Mouse (Mus musculus): ENCODE measurements around the gene Fam102b. TPM values are rescaled to one million over a fixed set of nuclear protein-coding genes. Genes with fewer than 3 reads are reported as not detected.

Gene Fam102b
- polyA plus RNA-seq, 1 experiment: 2.5 TPM

DNA sequence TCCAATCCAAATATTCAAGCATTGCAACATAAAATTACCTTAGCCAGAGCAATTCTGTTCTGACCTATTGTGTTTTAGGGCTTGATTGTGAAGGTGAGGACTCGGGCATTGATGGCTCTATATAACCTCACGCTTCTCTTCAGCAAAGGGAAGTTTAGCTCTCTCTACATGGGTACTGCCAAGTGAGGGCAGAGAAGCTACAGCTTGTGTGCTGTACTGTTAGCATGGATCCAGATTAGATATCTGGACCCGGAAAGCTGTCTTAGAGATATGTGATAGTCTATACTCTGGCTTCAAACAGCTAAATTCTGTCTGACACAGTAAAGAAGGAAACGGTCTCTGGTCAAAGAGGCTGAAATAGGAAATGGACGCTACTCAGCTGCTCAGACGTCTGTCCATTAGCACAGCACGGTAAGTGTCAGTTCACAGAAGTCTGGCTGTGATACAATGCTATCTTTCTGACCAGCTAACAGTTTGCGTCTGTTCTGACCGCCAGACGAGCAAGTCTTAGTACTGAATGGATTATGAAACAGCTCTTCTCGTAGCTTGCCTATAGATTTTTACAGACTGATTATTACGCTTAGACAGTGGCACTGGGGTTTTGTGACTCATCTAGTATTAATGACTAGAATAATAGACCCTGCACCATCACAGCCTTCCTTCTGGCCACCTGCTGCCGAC is 53.3 kb downstream of the Fam102b start:
- no peak for DNase-seq (ENCODE audit: low read depth in 1 of 2, low spot score in 2 of 2)
- Histone ChIP-seq H3K4me3 (ENCODE audit: extremely low read depth, insufficient read depth, insufficient read length) (no peak overlapping the region), H3K27me3 (ENCODE audit: control insufficient read depth, insufficient read depth, low read length) (no peaks in the 10 kb centered on the region), H3K27ac (ENCODE audit: insufficient read depth, low read length) (no peak overlapping the region), H3K36me3 (ENCODE audit: control insufficient read depth, insufficient read depth, low read length) (peaks cover 6% of the 10 kb centered on the region; the same call in 1 of the 2 replicates), H3K4me1 (ENCODE audit: control insufficient read depth, insufficient read depth, insufficient read length) (no peaks in the 10 kb centered on the region)
- no peak for TF ChIP-seq CTCF (IDR thresholded peaks at IDR 0.05; ENCODE audit: extremely low read depth, insufficient read depth, insufficient read length, insufficient replicate concordance)
- TF ChIP-seq POLR2A (IDR thresholded peaks at IDR 0.05; ENCODE audit: low read depth, low read length): no peak
- WGBS: 87% methylated on average over 13 of the region's 13 CpGs

DNA sequence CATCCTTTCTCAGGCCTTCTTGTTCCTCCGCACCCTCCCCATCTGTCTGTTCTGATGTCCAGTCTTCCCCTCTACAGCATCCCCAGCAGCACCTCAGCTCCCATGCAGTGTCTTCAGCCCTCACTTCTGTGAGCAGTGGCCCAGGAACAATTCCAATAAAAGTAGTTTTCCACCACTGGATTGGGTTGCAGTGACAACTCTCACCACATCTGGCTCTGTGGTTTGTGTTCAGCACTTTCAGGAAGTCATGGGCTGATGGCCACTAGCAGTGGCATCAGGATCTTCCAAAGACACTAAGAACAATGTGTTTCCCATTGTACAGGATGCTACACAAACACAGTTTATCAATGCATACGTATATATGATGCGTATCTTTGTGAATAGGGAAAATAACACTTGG is 61.4 kb downstream of the Fam102b start:
- Histone ChIP-seq H3K4me3 (ENCODE audit: extremely low read depth, insufficient read depth, insufficient read length) (no peak overlapping the region), H3K27ac (ENCODE audit: insufficient read depth, low read length) (no peak overlapping the region), H3K27me3 (ENCODE audit: control insufficient read depth, insufficient read depth, low read length) (no peaks in the 10 kb centered on the region), H3K4me1 (ENCODE audit: control insufficient read depth, insufficient read depth, insufficient read length) (no peaks in the 10 kb centered on the region), H3K36me3 (ENCODE audit: control insufficient read depth, insufficient read depth, low read length) (0 out of 2 replicates have a peak, but pooled peaks cover 1% of the 10 kb centered on the region)
- DNase-seq (ENCODE audit: low read depth in 1 of 2, low spot score in 2 of 2): no peak
- WGBS: 84% methylated on average over 3 of the region's 3 CpGs
- no peak for TF ChIP-seq CTCF (IDR thresholded peaks at IDR 0.05; ENCODE audit: extremely low read depth, insufficient read depth, insufficient read length, insufficient replicate concordance)
- TF ChIP-seq POLR2A (IDR thresholded peaks at IDR 0.05; ENCODE audit: low read depth, low read length): no peak

DNA sequence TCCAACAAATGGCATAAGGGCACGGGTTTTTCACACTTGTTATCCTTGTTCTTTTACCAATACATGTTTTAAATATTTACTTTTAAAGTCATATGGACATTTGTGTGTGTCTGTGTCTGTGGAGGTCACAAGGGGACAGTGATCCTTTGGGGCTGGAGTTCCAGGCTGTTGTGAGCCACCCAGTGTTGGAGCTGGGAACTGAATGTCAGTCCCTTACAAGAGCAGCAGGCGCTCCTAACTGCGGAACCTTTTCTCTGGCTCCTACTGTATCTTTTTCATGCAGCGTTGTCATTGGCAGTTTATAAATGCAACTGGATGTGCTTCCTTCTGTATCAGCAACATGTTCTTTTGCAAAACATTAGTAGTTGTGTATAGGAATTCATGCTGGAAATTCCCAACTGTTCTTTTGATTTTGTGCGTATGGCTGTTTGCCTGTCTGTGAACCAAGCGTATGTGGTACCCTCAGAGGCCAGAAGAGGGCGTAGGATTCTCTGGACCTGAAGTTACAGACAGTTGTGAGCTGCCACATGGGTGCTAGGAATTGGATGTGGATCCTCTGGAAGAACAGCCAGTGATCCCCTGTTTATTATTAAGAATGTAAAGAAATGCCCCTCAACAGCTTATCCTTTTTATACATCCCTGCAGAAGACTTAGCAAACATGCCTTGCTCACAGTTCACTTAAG is 62.9 kb downstream of the Fam102b start:
- Histone ChIP-seq H3K4me1 (ENCODE audit: control insufficient read depth, insufficient read depth, insufficient read length) (no peaks in the 10 kb centered on the region), H3K4me3 (ENCODE audit: extremely low read depth, insufficient read depth, insufficient read length) (no peak overlapping the region), H3K36me3 (ENCODE audit: control insufficient read depth, insufficient read depth, low read length) (no peaks in the 10 kb centered on the region), H3K27ac (ENCODE audit: insufficient read depth, low read length) (no peak overlapping the region), H3K27me3 (ENCODE audit: control insufficient read depth, insufficient read depth, low read length) (no peaks in the 10 kb centered on the region)
- WGBS: 93% methylated on average over 7 of the region's 7 CpGs
- no peak for TF ChIP-seq POLR2A (IDR thresholded peaks at IDR 0.05; ENCODE audit: low read depth, low read length)
- TF ChIP-seq CTCF (IDR thresholded peaks at IDR 0.05; ENCODE audit: extremely low read depth, insufficient read depth, insufficient read length, insufficient replicate concordance): no peak
- no peak for DNase-seq (ENCODE audit: low read depth in 1 of 2, low spot score in 2 of 2)

DNA sequence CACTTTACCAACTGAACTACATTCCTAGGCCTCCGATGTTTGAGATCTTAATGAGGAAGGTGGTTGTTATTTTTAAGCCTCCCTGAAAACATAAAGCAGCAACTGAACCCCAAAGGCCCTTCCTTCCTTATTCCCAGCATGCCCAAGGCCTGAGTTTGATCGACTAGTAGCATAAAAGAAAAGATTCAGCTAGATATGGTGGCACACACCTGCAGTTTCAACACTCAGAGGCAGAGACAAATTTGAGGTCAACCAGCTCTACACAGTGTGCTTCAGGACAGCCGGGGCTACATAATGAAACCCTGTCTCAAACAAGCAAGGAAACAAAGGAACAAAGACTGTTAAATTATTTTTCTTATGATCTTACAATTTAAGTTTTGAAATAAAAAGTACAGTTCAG is 63.6 kb downstream of the Fam102b start:
- Histone ChIP-seq H3K27ac (ENCODE audit: insufficient read depth, low read length) (no peak overlapping the region), H3K27me3 (ENCODE audit: control insufficient read depth, insufficient read depth, low read length) (no peaks in the 10 kb centered on the region), H3K4me1 (ENCODE audit: control insufficient read depth, insufficient read depth, insufficient read length) (no peaks in the 10 kb centered on the region), H3K4me3 (ENCODE audit: extremely low read depth, insufficient read depth, insufficient read length) (no peak overlapping the region), H3K36me3 (ENCODE audit: control insufficient read depth, insufficient read depth, low read length) (no peaks in the 10 kb centered on the region)
- TF ChIP-seq CTCF (IDR thresholded peaks at IDR 0.05; ENCODE audit: extremely low read depth, insufficient read depth, insufficient read length, insufficient replicate concordance): no peak
- no peak for TF ChIP-seq POLR2A (IDR thresholded peaks at IDR 0.05; ENCODE audit: low read depth, low read length)
- DNase-seq (ENCODE audit: low read depth in 1 of 2, low spot score in 2 of 2): no peak
- 51% methylated on average over 3 of the region's 3 CpGs for WGBS

DNA sequence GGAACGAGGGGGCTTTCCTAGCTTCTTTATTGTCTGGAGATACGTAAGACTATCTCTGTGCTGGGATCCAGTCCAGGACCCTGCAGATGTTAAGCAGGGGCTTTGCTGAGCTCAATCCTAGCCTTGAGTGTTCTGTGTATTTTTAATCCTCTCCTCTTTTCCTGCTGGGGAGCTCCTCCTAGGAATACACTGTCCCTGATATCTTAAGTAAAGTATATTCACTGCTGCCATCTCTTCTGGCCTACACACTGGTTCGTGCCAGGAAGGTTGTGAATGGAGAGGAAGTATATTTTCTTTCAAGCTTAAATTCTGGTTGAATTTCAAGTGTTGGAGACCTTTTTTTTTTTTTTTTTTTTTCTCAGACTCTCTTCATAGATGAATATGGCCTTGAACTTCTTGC is 64.1 kb downstream of the Fam102b start:
- no peaks in the 10 kb centered on the region for H3K4me1 ChIP-seq (ENCODE audit: control insufficient read depth, insufficient read depth, insufficient read length)

DNA sequence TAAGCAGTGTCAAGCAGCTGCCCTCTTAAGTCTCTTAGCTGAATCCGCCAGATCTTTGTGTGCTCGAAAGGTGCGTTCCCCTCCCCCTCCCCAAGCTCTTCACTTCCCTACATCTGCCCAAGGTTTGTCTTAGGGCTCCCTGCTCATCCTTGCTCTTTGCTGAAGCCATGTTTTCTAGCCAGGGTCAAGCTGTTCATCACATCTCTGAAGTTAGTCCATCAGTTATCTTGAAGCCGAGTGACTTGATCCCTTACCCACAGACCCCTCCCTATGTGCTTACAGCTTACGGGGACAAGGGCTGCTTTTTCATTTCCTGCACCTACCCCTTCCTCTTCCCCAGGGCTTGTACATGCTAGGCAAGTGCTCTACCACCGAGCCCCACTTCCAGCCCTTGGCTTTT is 65.8 kb downstream of the Fam102b start:
- TF ChIP-seq CTCF (IDR thresholded peaks at IDR 0.05; ENCODE audit: extremely low read depth, insufficient read depth, insufficient read length, insufficient replicate concordance) (no peak), POLR2A (IDR thresholded peaks at IDR 0.05; ENCODE audit: low read depth, low read length) (no peak)
- Histone ChIP-seq H3K4me1 (ENCODE audit: control insufficient read depth, insufficient read depth, insufficient read length) (no peaks in the 10 kb centered on the region), H3K4me3 (ENCODE audit: extremely low read depth, insufficient read depth, insufficient read length) (no peak overlapping the region), H3K27me3 (ENCODE audit: control insufficient read depth, insufficient read depth, low read length) (no peaks in the 10 kb centered on the region), H3K27ac (ENCODE audit: insufficient read depth, low read length) (no peak overlapping the region), H3K36me3 (ENCODE audit: control insufficient read depth, insufficient read depth, low read length) (no peaks in the 10 kb centered on the region)
- 30% methylated on average over 6 of the region's 6 CpGs for WGBS
- no peak for DNase-seq (ENCODE audit: low read depth in 1 of 2, low spot score in 2 of 2)

More for the DNA sequence above, 64.1 kb downstream of the Fam102b start:
- H3K27me3 ChIP-seq (ENCODE audit: control insufficient read depth, insufficient read depth, low read length): no peaks in the 10 kb centered on the region
- no peak overlapping the region for H3K27ac ChIP-seq (ENCODE audit: insufficient read depth, low read length)
- no peak for DNase-seq (ENCODE audit: low read depth in 1 of 2, low spot score in 2 of 2)
- no peak overlapping the region for H3K4me3 ChIP-seq (ENCODE audit: extremely low read depth, insufficient read depth, insufficient read length)
- TF ChIP-seq CTCF (IDR thresholded peaks at IDR 0.05; ENCODE audit: extremely low read depth, insufficient read depth, insufficient read length, insufficient replicate concordance): no peak
- TF ChIP-seq POLR2A (IDR thresholded peaks at IDR 0.05; ENCODE audit: low read depth, low read length): no peak
- 75% methylated on average over 3 of the region's 3 CpGs for WGBS
- no peaks in the 10 kb centered on the region for H3K36me3 ChIP-seq (ENCODE audit: control insufficient read depth, insufficient read depth, low read length)

DNA sequence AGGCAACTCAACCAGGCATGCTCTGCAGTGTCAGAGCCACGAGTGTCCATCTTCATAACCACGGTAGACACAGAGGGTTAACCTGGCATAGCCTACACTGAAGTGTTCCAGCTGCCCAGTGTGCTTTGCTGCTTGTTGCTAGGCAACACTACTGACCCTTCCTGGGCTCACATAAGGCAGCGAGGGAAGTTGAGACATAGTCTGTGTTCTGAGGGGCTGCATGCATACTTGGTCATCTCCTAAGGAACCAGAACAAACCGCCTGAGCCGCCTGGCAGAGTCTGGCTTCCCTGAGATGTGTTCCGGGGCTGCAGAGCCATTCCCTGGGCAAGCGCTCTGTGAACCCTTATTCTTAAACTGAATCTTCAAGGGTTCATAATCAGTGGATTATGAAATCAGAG is 66.2 kb downstream of the Fam102b start:
- no peak for TF ChIP-seq POLR2A (IDR thresholded peaks at IDR 0.05; ENCODE audit: low read depth, low read length)
- TF ChIP-seq CTCF (IDR thresholded peaks at IDR 0.05; ENCODE audit: extremely low read depth, insufficient read depth, insufficient read length, insufficient replicate concordance): no peak
- WGBS: 84% methylated on average over 7 of the region's 7 CpGs
- H3K4me1 ChIP-seq (ENCODE audit: control insufficient read depth, insufficient read depth, insufficient read length): no peaks in the 10 kb centered on the region
- H3K27ac ChIP-seq (ENCODE audit: insufficient read depth, low read length): no peak overlapping the region
- DNase-seq (ENCODE audit: low read depth in 1 of 2, low spot score in 2 of 2): no peak
- H3K4me3 ChIP-seq (ENCODE audit: extremely low read depth, insufficient read depth, insufficient read length): no peak overlapping the region
- H3K36me3 ChIP-seq (ENCODE audit: control insufficient read depth, insufficient read depth, low read length): no peaks in the 10 kb centered on the region
- no peaks in the 10 kb centered on the region for H3K27me3 ChIP-seq (ENCODE audit: control insufficient read depth, insufficient read depth, low read length)
